Mouse (Mus musculus) frontal cortex, postnatal 36 days (tissue): ENCODE data around the gene Zfp866.
A peak's percentile ranks its signal among the peaks of the same experiment; 100 is the strongest.

Source experiments
- DNase-seq, 2 experiments: peaks; one replicate each; pipeline ENCODE4 v3.0.0; 2022; ENCODE audit warnings: low spot score in 2 of 2

The Zfp866 gene

GRCm38 (mm10) chr8:69790773-69791367 lies at the start of gene Zfp866, which contains the start of gene Atp13a1:
Gene Zfp866, minus strand, starts transcription at chr8:69791178.
Gene Atp13a1, plus strand, starts transcription at chr8:69791163.
- DNase-seq: peak; percentile 89 to 92

GRCm38 (mm10) chr8:69837057-69837682 lies 46.2 kb upstream of the Zfp866 start:
- DNase-seq: no peak

GRCm38 (mm10) chr8:69832298-69832853 lies 41.4 kb upstream of the Zfp866 start, which contains the start of gene Pbx4:
Gene Pbx4, plus strand, starts transcription at chr8:69832491.
- peak; percentile 95 to 96 for DNase-seq

GRCm38 (mm10) chr8:69826371-69826770 lies 35.4 kb upstream of the Zfp866 start:
- DNase-seq: no peak

- DNase-seq: no peak
Measured at GRCm38 (mm10) chr8:69822386-69823191, 31.6 kb upstream of the Zfp866 start, which contains the start of gene Lpar2. Gene Lpar2, plus strand, starts transcription at chr8:69822429.

- no peak for DNase-seq
Measured at GRCm38 (mm10) chr8:69821971-69822385, 31.0 kb upstream of the Zfp866 start.

GRCm38 (mm10) chr8:69820466-69820865 lies 29.5 kb upstream of the Zfp866 start:
- no peak for DNase-seq

GRCm38 (mm10) chr8:69815396-69815795 lies 24.4 kb upstream of the Zfp866 start:
- DNase-seq: no peak

- DNase-seq: no peak
Measured at GRCm38 (mm10) chr8:69814881-69815280, 23.9 kb upstream of the Zfp866 start.

- no peak for DNase-seq
Measured at GRCm38 (mm10) chr8:69809820-69810219, 18.8 kb upstream of the Zfp866 start.

GRCm38 (mm10) chr8:69808864-69809403 lies 18.0 kb upstream of the Zfp866 start:
- DNase-seq: no peak

- DNase-seq: peak in 1 of 2 experiments; percentile 30
Measured at GRCm38 (mm10) chr8:69808094-69808863, 17.3 kb upstream of the Zfp866 start, which contains the start of gene Gmip. Gene Gmip, plus strand, starts transcription at chr8:69808679.

- DNase-seq: no peak
Measured at GRCm38 (mm10) chr8:69807236-69807635, 16.3 kb upstream of the Zfp866 start.

GRCm38 (mm10) chr8:69805491-69805890 lies 14.5 kb upstream of the Zfp866 start:
- no peak for DNase-seq

- no peak for DNase-seq
Measured at GRCm38 (mm10) chr8:69805086-69805485, 14.1 kb upstream of the Zfp866 start.

- no peak for DNase-seq
Measured at GRCm38 (mm10) chr8:69804537-69804936, 13.6 kb upstream of the Zfp866 start.

- DNase-seq: no peak
Measured at GRCm38 (mm10) chr8:69803366-69803765, 12.4 kb upstream of the Zfp866 start.

GRCm38 (mm10) chr8:69802216-69802615 lies 11.2 kb upstream of the Zfp866 start:
- DNase-seq: no peak

- DNase-seq: no peak
Measured at GRCm38 (mm10) chr8:69801796-69802195, 10.8 kb upstream of the Zfp866 start.

GRCm38 (mm10) chr8:69799946-69800345 lies 9.0 kb upstream of the Zfp866 start:
- no peak for DNase-seq

GRCm38 (mm10) chr8:69799261-69799660 lies 8.3 kb upstream of the Zfp866 start:
- DNase-seq: no peak
